Mouse (Mus musculus): ENCODE measurements around the gene Fmod. TPM values are rescaled to one million over a fixed set of nuclear protein-coding genes. Genes with fewer than 3 reads are reported as not detected.

Gene Fmod
- polyA plus RNA-seq, 2 experiments, result 1.1 TPM

GRCm38 (mm10) chr1:134092368-134092767 lies 55.3 kb downstream of the Fmod start:
- DNase-seq (ENCODE audit: low read depth in 3 of 3, low spot score in 3 of 3) (no peak), ATAC-seq (ENCODE audit: insufficient read depth) (no peak)
- H3K27me3 ChIP-seq (ENCODE audit: control insufficient read depth, insufficient read depth, low read length), result no peaks in the 10 kb centered on the region
- no peaks in the 10 kb centered on the region for H3K36me3 ChIP-seq (replicated peaks; ENCODE audit: control insufficient read depth, insufficient read depth, low read depth)
- peak overlapping the region; percentile 70 for H3K9ac ChIP-seq (replicated peaks)
- H3K4me2 ChIP-seq (ENCODE audit: low read depth), result peak overlapping the region; percentile 99
- no peaks in the 10 kb centered on the region for H3K9me3 ChIP-seq (ENCODE audit: control insufficient read depth, low read length)
- H3K27ac ChIP-seq, result peak overlapping the region; percentile 99
- H3K4me3 ChIP-seq (ENCODE audit: insufficient read depth in 1 of 2, low read depth in 2 of 2, low read length in 2 of 2), result peak overlapping the region; percentile 24 to 64
- peaks cover 65 to 68% of the 10 kb centered on the region in 2 experiments for H3K4me1 ChIP-seq (replicated peaks; ENCODE audit: control insufficient read depth in 2 of 2, insufficient read depth in 2 of 2, low read length in 1 of 2)
- WGBS (ENCODE audit: insufficient replicate concordance), result 16% methylated on average over 6 of the region's 6 CpGs
- TF ChIP-seq CTCF (IDR thresholded peaks at IDR 0.05; ENCODE audit: low read depth) (no peak), EP300 (IDR thresholded peaks at IDR 0.05; ENCODE audit: low read depth) (no peak)

- peak overlapping the region; percentile 99 for H3K27ac ChIP-seq
- H3K9me3 ChIP-seq (ENCODE audit: control insufficient read depth, low read length), result no peaks in the 10 kb centered on the region
- TF ChIP-seq EP300 (IDR thresholded peaks at IDR 0.05; ENCODE audit: low read depth) (peak; percentile 90), CTCF (IDR thresholded peaks at IDR 0.05; ENCODE audit: low read depth) (peak; percentile 23)
- DNase-seq (ENCODE audit: low read depth in 3 of 3, low spot score in 3 of 3) (peak; percentile 93 to 96 (median 93)), ATAC-seq (ENCODE audit: insufficient read depth) (peak; percentile 96)
- H3K4me3 ChIP-seq (ENCODE audit: insufficient read depth in 1 of 2, low read depth in 2 of 2, low read length in 2 of 2), result peak overlapping the region; percentile 64 to 67
- peak overlapping the region; percentile 84 for H3K9ac ChIP-seq (replicated peaks)
- no peaks in the 10 kb centered on the region for H3K27me3 ChIP-seq (ENCODE audit: control insufficient read depth, insufficient read depth, low read length)
- 2% methylated on average over 43 of the region's 43 CpGs for WGBS (ENCODE audit: insufficient replicate concordance)
- peak overlapping the region; percentile 99 for H3K4me2 ChIP-seq (ENCODE audit: low read depth)
- no peaks in the 10 kb centered on the region for H3K36me3 ChIP-seq (replicated peaks; ENCODE audit: control insufficient read depth, insufficient read depth, low read depth)
- peaks cover 65 to 69% of the 10 kb centered on the region in 2 experiments for H3K4me1 ChIP-seq (replicated peaks; ENCODE audit: control insufficient read depth in 2 of 2, insufficient read depth in 2 of 2, low read length in 1 of 2)
These were observed 56.1 kb downstream of the Fmod start for GRCm38 (mm10) chr1:134092852-134093770.

GRCm38 (mm10) chr1:134093771-134094526 lies 56.9 kb downstream of the Fmod start:
- no peaks in the 10 kb centered on the region for H3K36me3 ChIP-seq (replicated peaks; ENCODE audit: control insufficient read depth, insufficient read depth, low read depth)
- H3K4me2 ChIP-seq (ENCODE audit: low read depth), result peak overlapping the region; percentile 99
- peak overlapping the region; percentile 64 to 67 for H3K4me3 ChIP-seq (ENCODE audit: insufficient read depth in 1 of 2, low read depth in 2 of 2, low read length in 2 of 2)
- peak overlapping the region; percentile 99 for H3K27ac ChIP-seq
- 44% methylated on average over 13 of the region's 13 CpGs for WGBS (ENCODE audit: insufficient replicate concordance)
- peaks cover 67 to 71% of the 10 kb centered on the region in 2 experiments for H3K4me1 ChIP-seq (replicated peaks; ENCODE audit: control insufficient read depth in 2 of 2, insufficient read depth in 2 of 2, low read length in 1 of 2)
- H3K27me3 ChIP-seq (ENCODE audit: control insufficient read depth, insufficient read depth, low read length), result no peaks in the 10 kb centered on the region
- DNase-seq (ENCODE audit: low read depth in 3 of 3, low spot score in 3 of 3) (no peak), ATAC-seq (ENCODE audit: insufficient read depth) (no peak)
- TF ChIP-seq CTCF (IDR thresholded peaks at IDR 0.05; ENCODE audit: low read depth) (no peak), EP300 (IDR thresholded peaks at IDR 0.05; ENCODE audit: low read depth) (no peak)
- no peaks in the 10 kb centered on the region for H3K9me3 ChIP-seq (ENCODE audit: control insufficient read depth, low read length)
- peak overlapping the region; percentile 84 for H3K9ac ChIP-seq (replicated peaks)

DNA sequence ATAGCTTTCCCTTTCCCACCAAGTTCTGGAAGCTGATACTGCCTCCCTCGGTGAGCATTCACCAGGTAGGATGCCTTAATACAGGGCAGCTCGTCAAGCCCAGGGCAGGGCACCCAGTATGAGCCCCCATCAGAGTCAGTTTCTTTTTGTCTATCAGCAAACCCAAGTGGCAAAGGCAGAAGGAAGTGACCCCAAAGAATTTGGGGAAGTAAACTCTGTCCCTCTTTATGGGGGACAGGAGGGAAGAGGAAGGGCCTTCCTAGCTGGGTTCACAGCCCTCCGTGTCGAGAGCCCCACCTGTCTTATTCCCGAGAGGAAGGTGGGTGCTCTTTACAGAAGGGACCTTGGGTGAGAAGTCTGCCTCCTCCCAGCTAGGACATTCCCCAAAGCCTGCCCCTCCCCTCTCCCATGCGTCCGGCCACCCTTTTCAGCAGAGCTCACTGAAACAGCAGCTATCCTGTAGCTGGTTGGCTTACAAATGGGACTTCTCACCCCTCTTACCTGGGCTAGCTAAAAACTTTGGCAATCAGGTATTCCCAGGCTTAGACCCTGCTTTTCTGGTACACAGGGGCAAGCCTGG lies 58.1 kb downstream of the Fmod start:
- no peak overlapping the region for H3K9ac ChIP-seq (replicated peaks)
- no peaks in the 10 kb centered on the region for H3K36me3 ChIP-seq (replicated peaks; ENCODE audit: control insufficient read depth, insufficient read depth, low read depth)
- no peak overlapping the region for H3K4me3 ChIP-seq (ENCODE audit: insufficient read depth in 1 of 2, low read depth in 2 of 2, low read length in 2 of 2)
- 31% methylated on average over 7 of the region's 7 CpGs for WGBS (ENCODE audit: insufficient replicate concordance)
- H3K4me2 ChIP-seq (ENCODE audit: low read depth), result no peak overlapping the region; the same call in 1 of the 2 replicates
- DNase-seq (ENCODE audit: low read depth in 3 of 3, low spot score in 3 of 3) (no peak), ATAC-seq (ENCODE audit: insufficient read depth) (no peak)
- peaks cover 70 to 74% of the 10 kb centered on the region in 2 experiments for H3K4me1 ChIP-seq (replicated peaks; ENCODE audit: control insufficient read depth in 2 of 2, insufficient read depth in 2 of 2, low read length in 1 of 2)
- H3K27me3 ChIP-seq (ENCODE audit: control insufficient read depth, insufficient read depth, low read length), result no peaks in the 10 kb centered on the region
- no peaks in the 10 kb centered on the region for H3K9me3 ChIP-seq (ENCODE audit: control insufficient read depth, low read length)
- H3K27ac ChIP-seq, result no peak overlapping the region
- TF ChIP-seq EP300 (IDR thresholded peaks at IDR 0.05; ENCODE audit: low read depth) (no peak), CTCF (IDR thresholded peaks at IDR 0.05; ENCODE audit: low read depth) (no peak)

All from liver, embryonic 14.5 days (tissue).